Mouse (Mus musculus) urinary bladder, postnatal 4 days (tissue): ENCODE results near the gene Dhx57.
"Not testable (repeated sequence)": the region's sequence is repeated elsewhere in the genome, so short reads cannot be mapped to it uniquely, and the experiment has no call there.

Experiments used
- DNase-seq, 2 experiments: peaks; one replicate each; pipeline ENCODE4 v3.0.0; 2021 to 2022; ENCODE audit warnings: low spot score in 2 of 2

Dhx57 gene

DNA sequence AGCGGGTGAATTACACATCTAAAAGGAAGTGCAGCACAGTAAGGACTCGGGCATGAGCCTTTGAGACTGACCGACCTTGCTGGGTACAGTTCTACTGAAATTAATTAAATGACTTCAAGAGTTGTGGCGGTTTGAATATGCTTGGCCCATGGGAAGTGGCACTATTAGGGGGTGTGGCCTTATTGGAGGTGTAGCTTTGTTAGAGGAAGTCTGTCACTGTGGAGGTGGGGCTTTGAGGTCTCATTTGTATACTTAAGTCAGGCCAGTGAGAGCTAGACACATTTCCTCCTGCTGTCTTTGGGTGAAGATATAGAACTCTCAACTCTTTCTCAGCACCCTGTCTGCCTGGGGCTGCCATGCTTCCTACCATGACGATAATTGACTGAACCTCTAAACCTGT, 35.9 kb downstream of the Dhx57 start:
- DNase-seq, result no peak

DNA sequence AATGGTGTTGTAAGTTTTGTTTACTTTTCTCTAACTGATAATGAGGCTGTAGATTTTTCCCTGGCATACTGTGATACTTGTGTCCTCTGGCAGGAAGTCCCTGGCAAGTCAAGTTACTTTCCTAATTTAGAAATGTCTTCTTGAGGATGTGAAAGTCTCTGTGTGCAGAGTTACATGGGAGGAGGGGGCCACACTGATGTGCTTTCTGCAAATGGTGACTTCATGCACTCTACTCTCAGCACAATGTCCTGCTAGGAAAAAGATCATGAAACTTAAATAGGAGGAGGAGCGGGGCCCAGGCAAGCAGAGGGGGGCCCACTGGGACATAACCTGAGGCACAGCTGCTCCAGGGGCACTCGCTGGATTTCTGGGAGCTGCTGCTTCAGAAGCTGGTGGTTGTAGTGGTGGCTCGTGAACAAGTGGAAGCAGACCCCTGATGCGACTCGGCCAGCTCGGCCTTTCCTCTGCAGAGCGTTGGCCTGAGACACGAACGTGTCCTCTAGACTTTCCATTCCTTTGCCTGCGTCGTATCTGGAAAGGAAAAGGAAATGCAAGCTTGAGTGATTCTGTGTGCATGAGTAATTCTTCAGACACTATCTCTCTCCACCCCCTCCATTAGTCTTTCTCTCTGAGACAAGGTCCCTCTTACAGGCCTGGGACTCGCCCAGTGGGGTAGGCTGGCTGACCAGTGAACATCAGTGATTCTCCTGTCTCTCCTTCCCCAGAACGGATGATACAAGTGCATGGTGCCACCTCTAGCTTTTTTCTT, 37.3 kb downstream of the Dhx57 start:
- no peak for DNase-seq

DNA sequence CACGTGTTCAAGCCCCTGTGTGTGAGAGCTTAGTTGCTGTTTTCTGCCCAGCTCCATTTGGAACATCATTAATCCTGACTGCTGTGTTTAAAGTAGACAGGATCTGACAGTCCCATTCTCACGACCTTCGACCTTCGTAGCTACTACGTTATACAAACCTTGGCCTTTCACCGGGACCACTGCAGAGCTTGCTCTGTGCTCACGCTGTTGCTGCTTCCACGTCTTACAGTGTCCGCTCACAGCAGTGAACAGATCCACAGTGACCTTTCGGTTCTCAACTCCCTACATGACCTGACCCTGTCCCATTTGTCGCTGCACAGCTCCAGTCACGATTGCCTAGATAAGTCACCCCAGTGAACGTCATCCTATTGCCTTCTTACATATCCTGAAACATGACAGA, 47.2 kb downstream of the Dhx57 start:
- DNase-seq, result no peak

DNA sequence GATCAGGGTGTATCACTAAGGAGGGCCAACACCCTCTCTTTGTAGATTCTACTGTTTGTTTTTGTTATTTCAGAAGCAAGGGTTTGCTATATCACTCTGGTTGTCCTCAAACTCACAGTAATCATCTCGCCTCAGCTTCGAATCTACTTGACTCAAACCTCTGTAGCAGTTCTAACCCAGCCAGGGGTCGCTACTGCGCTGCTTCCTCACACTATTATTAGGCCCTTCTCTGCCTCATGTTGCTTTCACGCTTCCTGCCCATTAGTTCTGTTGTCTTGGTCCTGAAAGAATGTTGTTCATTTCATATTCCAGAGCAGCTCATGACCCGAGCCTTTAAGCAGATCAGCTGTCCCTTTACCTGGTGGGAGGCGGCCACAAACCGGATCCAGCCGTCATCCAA, 48.7 kb downstream of the Dhx57 start:
- no peak for DNase-seq

DNA sequence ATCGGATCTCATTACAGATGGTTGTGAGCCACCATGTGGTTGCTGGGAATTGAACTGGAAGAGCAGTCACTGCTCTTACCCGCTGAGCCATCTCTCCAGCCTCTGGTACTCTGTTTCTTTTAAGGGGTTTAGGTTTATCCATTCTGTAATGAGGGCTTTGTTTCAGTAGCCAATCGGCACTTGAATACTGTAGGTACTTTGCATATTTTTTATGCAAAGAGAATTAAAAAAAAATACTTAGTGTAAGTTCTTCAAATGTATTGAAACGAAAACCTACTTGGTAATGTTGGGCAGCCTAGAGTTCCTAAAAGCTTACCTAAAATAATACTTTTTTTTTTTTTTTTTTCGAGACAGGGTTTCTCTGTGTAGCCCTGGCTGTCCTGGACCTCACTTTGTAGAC, 52.8 kb downstream of the Dhx57 start:
- no peak for DNase-seq

DNA sequence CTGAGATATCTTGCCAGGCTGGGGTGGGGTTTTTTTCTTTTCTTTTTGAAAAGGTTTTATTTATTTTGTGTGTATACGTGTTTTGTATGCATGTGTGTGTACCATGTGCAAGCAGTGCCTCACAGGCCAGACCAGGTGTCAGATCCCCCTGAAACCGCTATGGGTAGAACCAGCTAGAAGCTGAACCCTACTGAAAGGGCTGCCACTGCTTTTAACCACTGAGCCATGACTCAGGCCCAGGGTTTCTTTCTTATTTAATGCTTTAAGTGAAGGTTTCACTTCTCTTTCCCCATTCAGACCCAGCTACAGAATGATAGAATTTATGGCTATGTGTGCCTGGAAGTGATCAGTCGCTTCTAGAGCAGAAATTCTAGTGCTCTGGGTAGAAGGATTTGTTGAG, 53.5 kb downstream of the Dhx57 start:
- DNase-seq, result no peak

DNA sequence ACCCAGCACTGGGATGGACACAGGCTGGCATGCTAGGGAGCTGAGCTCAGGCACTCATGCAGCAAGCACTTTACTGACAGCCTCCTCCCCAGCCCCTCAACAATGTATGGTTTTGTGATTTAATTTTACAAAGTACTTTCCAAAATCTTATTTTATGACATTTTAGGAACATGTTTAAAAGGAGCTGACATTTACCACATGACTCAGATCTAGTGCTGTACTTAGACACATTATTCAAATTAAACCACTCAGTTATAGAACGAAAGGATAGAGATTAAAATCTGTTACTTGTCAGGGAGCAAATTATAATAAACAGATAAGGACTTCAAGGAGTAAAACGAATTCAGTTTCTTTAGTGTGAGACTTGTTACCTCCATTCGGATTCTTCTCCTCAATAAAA, 54.8 kb downstream of the Dhx57 start:
- DNase-seq, result no peak

DNA sequence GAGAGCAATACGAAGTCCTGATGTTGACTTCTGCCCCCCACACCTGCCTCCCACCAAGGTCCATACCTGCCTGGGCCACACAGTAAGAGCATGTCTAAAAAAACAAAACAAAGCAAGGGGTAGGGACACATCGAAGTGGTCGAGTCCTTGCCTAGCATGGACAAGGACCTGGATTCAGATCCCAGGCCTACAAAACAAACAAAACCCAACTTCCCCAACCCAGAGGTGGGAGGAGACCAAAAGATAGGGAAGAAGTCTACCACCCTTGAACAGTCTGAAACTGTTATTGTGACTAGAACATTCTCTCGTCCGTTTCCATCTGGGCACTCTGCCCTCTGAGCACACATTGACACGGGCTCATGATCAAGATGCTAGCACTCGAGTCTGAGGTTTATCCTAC, 55.9 kb downstream of the Dhx57 start:
- DNase-seq, result no peak

DNA sequence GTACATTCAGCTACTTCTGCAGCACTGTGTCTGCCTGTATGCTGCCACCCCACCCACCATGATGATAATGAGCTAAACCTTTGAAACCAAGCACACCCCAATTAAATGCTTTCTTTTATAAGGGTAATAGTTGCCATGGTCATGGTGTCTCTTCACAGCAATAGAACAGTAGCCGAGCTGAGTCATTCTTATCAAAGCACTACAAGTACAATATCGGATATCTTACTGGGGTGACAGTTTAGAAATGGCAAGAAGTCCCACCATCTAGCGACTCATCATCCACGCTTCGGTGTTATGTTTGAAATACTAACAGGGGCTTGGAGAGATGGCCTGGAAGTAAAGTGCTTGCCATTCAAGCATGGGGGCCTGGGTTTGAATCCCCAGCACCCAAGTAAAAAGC, 56.4 kb downstream of the Dhx57 start:
- no peak for DNase-seq

DNA sequence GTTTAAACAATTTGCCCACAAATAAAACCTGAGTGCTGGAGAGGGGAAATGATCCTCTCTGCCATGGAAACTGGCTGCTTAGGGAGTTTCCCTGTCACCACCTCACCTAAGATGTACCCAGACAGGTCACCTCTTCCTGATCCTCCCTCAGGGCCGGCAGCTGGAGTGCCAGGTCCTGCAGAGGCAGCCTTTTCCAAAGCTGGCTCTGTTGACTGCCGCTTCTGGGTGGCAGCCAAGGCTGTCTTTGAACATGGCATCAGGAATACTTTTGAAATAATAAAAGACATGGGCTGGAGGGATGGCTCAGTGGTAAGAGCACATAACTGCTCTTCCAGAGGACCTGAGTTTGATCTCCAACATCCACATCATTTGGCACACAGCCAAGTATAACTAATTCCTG, 60.9 kb downstream of the Dhx57 start:
- no peak for DNase-seq

DNA sequence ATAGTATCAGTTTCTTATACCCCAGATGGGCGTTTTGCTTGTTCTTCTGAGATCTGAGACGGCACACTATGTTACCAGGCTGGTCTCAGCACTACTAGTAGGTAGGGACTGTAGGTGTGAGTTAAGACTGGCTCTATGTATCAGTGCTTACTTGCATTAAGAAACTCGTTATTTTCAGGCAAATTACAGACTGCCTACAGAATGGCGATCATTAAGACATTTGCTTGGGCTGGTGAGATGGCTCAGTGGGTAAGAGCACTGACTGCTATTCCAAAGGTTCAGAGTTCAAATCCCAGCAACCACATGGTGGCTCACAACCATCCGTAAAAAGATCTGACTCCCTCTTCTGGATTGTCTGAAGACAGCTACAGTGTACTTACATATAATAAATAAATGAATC, 65.1 kb downstream of the Dhx57 start:
- DNase-seq, result not testable (repeated sequence)

DNA sequence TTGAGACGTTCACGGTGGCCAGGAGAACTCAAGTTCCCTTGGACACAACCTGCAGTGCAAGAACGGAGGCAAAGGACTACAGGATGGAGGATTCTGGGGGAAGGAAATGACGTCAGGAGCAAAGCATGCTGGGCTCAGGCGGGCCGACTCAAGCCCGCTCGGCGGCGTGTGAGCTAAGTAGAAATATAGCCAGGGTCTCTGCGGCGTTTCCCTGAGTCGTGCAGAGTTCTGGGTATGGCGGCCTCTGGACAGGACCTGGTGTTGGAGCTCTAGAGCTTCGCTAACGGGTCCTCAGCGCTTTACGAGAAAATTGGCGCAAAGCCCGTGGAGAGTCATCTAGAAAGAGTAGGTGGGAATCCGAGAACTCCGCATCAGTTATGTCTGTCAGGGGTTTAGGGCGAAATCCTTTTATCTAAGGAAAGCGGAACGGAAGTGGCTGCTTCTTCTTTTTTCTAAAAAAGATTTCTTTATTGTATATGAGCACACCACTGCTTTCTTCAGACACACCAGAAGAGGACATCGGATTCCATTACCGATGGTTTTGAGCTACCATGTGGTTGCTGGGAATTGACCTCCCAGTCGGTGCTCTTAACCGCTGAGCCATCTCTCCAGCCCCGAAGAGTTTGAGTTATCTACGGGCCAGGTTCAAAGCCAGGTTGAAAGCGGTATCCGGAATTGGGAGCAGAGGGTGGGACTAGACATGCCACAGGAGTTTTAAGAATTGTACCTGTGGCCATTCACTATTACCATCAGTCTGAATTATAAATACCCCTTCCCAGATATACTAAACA, 65.8 kb downstream of the Dhx57 start, which contains the start of gene Gemin6:
TSS of gene Gemin6 (plus strand) at position 116 of the 791 bp plus-strand sequence.
- DNase-seq, result peak; percentile 71 to 77

DNA sequence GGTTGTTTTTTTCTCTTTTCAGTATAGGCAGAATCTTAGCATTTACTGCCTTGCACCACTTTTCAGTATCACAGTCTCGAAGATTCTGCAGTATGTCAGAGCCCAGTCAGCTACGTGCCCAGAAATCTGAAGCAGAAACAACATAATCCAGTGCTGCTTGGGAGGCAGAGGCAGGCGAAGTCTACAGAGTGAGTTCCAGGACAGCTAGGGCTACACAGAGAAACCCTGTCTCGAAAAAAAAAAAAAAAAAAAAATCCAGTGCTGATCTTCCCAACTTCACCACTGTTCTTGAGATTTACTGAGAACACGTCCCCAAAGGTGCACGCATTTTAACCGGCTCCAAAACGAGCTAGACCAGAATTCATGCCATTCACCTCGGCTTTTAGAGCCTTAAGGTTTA, 66.4 kb downstream of the Dhx57 start:
- no peak for DNase-seq

DNA sequence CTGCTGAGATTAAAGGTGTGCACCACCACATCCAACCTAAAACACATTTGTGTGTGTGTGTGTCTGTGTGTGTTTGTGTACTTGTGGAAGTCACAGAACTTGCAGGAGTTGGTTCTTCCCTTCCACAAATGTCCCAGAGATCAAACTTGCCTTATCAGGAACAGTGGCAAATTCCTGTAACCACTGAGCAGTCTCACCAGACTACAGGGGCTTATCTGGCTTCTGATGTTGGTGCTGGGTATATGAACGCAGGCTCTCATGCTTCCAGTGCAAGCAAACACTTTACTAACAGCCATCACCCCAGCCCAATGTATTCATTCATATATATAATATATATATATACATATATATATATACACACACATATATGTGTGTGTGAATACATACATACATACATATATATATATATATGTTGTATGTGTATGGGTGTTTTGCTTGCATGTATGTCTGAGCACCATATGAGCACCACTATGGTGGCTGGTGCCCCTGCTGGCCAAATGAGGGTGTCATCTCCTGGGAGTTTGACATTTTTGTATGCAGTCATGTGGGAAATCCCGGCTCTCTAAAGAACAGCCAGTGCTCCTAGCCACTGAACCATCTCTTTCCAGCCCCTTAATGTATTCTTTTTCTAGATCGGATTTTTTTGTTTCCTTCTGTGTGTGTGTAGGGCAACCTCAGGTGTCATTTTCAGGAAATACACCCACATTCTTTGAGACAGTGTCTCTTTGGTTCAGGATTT, 68.2 kb downstream of the Dhx57 start:
- DNase-seq, result no peak

DNA sequence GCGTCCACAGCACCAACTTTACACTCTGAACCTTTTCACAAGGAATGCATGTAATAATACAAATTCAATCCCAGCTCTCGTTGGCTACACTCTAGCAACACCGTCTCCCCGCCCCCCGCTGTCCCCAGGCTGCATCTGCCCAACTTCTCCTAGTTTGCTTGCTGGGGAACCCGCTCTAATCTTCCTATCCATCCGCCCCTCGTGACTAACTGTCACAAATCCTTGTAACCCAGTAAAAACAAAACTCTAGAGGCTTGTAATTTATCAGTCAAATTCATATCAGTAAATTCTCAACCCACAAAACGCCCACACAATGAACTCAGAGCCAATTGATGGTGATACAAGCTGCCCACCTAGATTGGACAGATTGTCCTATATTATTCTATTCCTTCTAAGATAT, 69.1 kb downstream of the Dhx57 start:
- DNase-seq, result no peak

DNA sequence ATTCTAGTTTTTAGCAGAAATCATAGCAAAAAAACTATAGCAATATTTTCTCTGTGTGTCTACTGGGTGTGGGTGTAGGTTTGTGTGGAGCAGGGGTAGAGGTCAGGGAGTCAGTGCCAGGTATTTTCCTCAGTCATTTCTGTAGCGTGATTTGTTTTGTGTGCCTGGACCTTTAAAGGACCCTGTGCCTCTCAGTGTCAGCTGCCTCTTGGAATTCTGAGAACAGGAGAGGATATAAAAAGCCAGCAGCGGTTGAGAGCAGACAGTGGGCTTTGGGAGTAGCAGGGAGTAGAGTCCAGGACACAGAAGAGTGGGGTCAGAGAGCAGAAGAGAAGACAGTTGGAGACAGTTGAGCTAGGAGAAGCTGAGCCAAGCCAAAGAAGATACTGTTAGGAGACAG, 70.1 kb downstream of the Dhx57 start:
- no peak for DNase-seq

DNA sequence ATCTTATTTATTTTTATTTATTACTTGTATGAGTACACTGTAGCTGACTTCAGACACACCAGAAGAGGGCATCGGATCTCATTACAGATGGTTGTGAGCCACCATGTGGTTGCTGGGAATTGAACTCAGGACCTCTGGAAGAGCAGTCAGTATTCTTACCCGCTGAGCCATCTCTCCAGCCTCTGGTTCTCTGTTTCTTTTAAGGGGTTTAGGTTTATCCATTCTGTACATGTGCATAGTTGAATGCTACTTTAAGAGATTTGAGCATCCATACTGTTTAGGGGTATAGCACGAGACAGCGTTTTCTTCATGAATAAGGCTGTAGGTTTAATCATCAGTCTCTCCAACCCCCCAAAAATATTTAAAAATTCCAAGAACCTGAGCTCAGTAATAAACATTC, 76.3 kb downstream of the Dhx57 start:
- DNase-seq, result not testable (repeated sequence)

DNA sequence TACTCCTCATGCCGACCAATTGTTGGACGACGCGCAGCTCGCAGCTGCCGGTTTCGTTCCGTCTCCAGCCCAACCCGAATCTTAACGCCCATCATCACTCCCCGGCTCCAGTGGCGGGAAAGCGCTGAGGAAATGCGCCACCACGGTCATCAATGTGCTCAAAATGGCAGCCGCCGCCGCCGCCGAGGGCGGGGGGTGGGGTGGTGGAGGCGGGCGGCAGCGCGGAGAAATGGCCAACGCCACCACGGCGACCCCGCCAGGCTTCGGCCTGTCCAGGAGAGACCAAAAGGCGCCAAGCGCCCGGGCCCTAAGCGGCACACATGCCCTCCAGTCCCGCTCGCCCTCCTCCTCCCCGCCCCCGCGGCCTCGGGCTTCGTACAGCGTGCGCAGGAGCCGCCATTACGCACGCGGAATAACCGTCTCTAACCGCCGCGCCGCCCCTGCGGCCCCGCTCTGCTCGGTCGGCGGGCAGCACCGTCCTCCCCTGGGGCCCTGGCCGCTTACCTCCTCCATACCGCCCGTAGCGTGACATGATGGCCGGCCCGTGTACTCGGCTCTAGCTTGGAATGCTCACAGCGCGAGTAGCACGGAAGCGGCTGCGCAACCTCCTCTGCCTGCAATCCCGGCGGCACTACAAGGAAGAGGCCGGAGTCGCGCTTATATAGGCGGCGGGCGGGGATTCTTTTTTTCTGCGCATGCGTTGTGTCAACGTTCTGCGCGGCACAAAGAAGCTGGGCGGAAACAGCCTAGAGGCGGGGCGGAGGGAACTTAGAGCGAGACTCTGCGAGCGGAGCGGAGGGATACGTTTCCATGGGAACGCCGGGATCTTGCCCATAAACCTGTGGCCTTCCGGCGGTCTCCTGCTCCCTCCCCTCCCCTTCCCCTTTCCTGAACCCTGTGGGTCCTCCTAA, 83.3 kb downstream of the Dhx57 start, which contains the start of the genes Srsf7 and Ttc39d:
TSS of gene Srsf7 (minus strand) at position 637 of the 911 bp plus-strand sequence.
TSS of gene Ttc39d (plus strand) at position 790 of the 911 bp plus-strand sequence.
- DNase-seq, result peak; percentile 98 to 99

DNA sequence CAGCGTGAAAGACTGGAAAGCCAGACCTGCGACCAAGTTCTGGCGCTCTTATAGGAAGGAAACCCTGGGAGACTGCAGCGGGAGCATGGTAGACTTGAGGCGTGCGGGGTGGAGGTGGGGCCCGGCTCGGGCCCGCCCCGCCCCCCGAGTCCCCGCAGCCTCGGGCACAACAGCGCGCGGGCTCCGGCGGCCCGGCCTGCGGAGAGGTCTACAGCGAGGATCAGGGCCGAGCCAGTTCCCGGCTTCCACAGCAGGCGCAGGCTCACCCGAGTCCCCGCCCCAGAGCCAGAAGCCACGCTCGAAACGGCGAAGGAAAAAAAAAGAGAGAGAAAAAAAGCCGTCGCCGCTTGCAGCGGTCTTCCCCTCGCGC, 84.0 kb downstream of the Dhx57 start:
- no peak for DNase-seq

DNA sequence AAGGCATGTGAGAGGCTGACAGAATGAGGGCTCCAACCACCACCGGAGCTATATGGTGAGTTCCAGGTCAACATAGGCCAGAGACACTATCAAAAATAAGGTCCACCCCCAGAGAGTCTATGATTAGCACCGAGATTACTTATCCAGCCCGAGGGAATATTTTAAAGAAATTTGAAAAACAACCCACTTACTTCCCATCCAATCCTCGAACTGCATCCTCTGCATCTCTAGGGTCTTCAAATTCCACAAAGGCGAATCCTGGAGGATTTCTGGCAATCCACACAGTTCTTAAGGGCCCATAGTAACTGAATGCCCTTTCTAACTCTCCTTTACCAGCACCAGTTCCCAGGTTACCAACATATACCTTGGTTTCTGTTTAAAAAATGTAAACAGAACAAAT, 84.6 kb downstream of the Dhx57 start:
- DNase-seq, result no peak

DNA sequence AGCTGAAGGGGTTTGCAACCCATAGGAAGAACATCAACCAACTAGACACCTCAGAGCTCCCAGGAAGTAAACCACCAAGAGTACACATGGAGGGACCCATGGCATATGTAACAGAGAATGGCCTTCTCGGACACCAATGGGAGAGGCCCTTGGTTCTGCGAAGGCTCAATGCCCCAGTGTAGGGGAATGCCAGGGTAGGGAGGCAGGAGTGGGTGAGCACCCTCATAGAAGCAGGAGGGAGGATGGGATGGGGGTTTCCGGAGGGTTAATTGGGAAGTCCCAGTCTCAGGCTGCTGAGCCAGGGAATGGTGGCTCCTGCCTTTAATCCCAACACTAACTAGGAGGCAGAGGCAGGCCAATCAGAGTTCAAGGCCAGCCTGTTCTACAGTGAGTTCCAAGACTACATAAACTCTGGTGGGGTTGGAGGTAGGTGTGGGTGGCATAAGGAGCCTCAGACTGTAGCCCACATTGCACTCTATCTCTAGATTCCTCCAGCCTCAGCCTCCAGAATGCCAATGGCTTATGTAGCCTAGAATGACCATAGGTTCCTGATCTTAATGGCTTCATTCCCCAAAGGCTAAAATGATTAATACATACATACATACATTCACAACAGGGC, 91.0 kb downstream of the Dhx57 start:
- no peak for DNase-seq
